Mouse (Mus musculus) limb, embryonic 10.5 days (tissue): Measurements from ENCODE around the gene Arl5a. TPM values are rescaled to one million over a fixed set of nuclear protein-coding genes. Genes with fewer than 3 reads are reported as not detected.

ENCODE experiments used
- DNase-seq: peaks from one replicate; pipeline ENCODE4 v3.0.0-alpha.2; 2017; ENCODE audit warnings: low spot score
- H3K27ac ChIP-seq: fragments of 300-500 bp; sonication (generic); 2 replicates; pipeline ENCODE4 v1.5.1; 2016; ENCODE audit warnings: mild to moderate bottlenecking
- H3K27me3 ChIP-seq: fragments of 300-500 bp; sonication (generic); 2 replicates; pipeline ENCODE4 v1.6.1; 2016; ENCODE audit warnings: low read depth, mild to moderate bottlenecking; ENCODE audit not compliant: poor library complexity, severe bottlenecking
- H3K36me3 ChIP-seq: fragments of 300-500 bp; sonication (generic); 2 replicates; pipeline ENCODE4 v1.6.1; 2016; ENCODE audit warnings: mild to moderate bottlenecking, moderate library complexity
- H3K4me1 ChIP-seq: fragments of 300-500 bp; sonication (generic); 2 replicates; pipeline ENCODE4 v1.6.1; 2016
- H3K4me3 ChIP-seq: fragments of 300-500 bp; sonication (generic); 2 replicates; pipeline ENCODE4 v1.5.1; 2016; ENCODE audit warnings: mild to moderate bottlenecking, moderate library complexity
- H3K9me3 ChIP-seq: fragments of 300-500 bp; sonication (generic); replicated peaks from 2 replicates; pipeline ENCODE4 v1.6.1; 2016; ENCODE audit warnings: mild to moderate bottlenecking
- WGBS: fragments of 180-500 bp; shearing (Covaris S2); methylation state at CpG from one replicate; pipeline ENCODE4 v1.1.7; 2016; 5-methylcytosine and 5-hydroxymethylcytosine counted together
- polyA plus RNA-seq: library from polyadenylated mRNA; unstranded; fragments of >200 nt; fragmentation: Nextera tagmentation; extraction: Ambion mirVana; gene quantifications from 2 replicates; pipeline ENCODE4 v1.2.1, GENCODE M21; 2016

Arl5a gene
- 48.4 and 60.2 TPM in 2 replicates for polyA plus RNA-seq

DNA sequence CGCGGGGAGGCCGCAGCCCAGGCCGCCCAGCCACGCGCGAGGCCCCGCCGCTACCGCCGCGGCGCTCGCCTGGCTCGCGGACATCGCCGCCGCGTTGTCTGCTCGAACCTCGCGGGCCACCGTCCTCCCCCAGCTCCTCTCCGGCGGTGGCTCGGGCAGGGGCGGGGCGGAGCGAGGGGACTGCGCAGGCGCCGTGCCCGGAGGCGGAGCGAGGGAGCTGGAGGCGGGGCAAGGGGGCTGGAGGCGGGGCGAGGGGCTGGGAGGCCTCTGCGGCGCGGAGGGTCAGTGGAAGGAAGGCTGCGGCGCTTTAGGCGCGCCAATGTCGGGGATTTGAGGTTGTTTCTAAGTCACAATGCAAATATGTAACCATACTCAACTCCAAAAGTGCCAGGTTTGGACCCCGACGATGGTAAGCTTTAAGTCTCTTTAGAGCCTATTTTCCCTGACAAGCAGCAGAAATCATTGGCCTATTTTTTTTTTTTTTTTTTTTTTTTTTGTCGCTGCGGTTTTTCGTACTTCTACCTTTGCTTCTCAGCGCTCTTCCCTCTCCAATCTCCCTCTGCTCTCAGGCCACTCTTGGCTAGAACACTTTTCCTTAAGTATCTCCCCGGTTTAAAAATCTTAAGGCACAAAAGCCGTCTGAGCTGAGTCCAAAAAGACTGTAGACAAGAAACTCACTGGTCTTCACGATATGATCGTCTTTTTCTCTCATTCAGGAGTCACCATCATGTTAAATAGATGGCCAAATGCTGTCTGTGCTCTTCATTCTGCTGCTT is at the start of gene Arl5a:
TSS of gene Arl5a (minus strand) at position 155 of the 776 bp plus-strand sequence.
- peak; percentile 99 for DNase-seq
- H3K27me3 ChIP-seq = no peaks in the 10 kb centered on the region
- H3K27ac ChIP-seq = peak within 1 kb of the TSS; percentile 99
- under 1% methylated on average over 57 of the region's 57 CpGs for WGBS
- H3K9me3 ChIP-seq = no peaks in the 10 kb centered on the region
- H3K4me1 ChIP-seq = peaks cover 34% of the 10 kb centered on the region
- no peaks in the 10 kb centered on the region for H3K36me3 ChIP-seq
- H3K4me3 ChIP-seq = peak within 1 kb of the TSS; percentile 97

DNA sequence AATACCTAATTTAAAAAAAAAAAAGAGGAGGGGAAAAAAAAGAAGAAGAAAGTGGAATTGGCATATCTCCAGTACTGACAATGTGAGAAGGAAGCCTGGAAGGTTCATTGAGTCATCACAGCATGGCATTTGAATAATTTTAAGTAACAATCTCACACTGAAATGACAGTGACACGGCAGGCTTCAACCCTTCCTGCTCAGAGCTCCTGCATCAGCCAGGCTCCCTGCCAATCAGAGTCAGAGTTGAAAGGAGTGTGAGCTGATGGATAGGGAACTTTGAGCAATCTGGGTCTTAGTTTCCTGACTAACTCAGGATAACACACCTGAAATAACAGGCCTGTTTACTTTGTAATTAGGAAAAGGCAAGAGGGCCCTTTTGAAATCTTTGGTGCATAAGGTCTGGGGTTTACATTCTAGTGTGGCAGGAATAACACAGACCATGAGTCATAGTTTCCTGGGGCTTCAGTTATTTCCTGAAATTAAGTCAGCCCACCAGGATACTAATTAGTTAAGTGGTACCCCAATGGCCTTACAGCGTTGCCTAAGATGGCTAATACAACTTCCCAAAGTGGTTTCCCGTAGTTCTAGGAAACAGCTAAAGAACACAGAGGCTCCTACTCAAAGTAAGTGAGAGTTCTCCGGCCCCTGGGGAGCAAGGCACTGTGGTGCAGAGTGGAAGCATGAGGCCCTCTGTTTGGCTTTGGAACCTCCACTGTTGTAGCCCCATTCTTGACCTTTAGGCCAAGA is 47.0 kb upstream of the Arl5a start:
- Histone ChIP-seq H3K27ac (no peak overlapping the region), H3K27me3 (no peaks in the 10 kb centered on the region), H3K4me3 (no peak overlapping the region), H3K4me1 (peaks cover 11% of the 10 kb centered on the region), H3K9me3 (no peaks in the 10 kb centered on the region), H3K36me3 (no peaks in the 10 kb centered on the region)
- no peak for DNase-seq
- WGBS = 29% methylated on average over 4 of the region's 4 CpGs

- 90% methylated on average over 4 of the region's 4 CpGs for WGBS
- H3K4me1 ChIP-seq = peaks cover 11% of the 10 kb centered on the region
- no peak overlapping the region for H3K4me3 ChIP-seq
- H3K36me3 ChIP-seq = no peaks in the 10 kb centered on the region
- no peaks in the 10 kb centered on the region for H3K27me3 ChIP-seq
- H3K27ac ChIP-seq = no peak overlapping the region
- no peaks in the 10 kb centered on the region for H3K9me3 ChIP-seq
- DNase-seq = no peak
Measured at GRCm38 (mm10) chr2:52470044-52470560, 45.4 kb upstream of the Arl5a start.

DNA sequence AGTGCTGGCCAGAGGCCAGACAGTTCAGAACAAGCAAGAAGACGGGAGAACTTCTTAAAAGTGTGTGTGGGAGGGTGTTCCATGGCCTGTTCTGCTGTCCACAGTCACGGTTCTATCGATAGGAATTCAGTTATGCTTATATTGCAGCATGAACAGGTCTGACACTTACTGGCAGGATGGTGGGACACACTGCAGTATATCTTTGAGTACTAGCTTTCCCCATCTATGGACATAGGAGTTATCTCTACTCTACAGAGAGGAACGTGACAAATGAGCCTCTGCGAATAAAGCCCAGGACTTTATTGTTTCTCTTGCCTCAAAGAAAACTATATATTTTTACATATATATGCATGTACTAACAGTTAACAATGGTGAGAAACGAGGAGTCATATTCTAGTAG is 42.9 kb upstream of the Arl5a start:
- Histone ChIP-seq H3K27ac (no peak overlapping the region), H3K27me3 (no peaks in the 10 kb centered on the region), H3K36me3 (no peaks in the 10 kb centered on the region), H3K9me3 (no peaks in the 10 kb centered on the region), H3K4me3 (no peak overlapping the region), H3K4me1 (peaks cover 17% of the 10 kb centered on the region)
- no peak for DNase-seq
- WGBS = 91% methylated on average over 6 of the region's 6 CpGs

GRCm38 (mm10) chr2:52461206-52461967 is 36.7 kb upstream of the Arl5a start:
- Histone ChIP-seq H3K4me1 (peaks cover 8% of the 10 kb centered on the region), H3K4me3 (no peak overlapping the region), H3K36me3 (no peaks in the 10 kb centered on the region), H3K27me3 (no peaks in the 10 kb centered on the region), H3K9me3 (no peaks in the 10 kb centered on the region), H3K27ac (no peak overlapping the region)
- no peak for DNase-seq
- 94% methylated on average over 12 of the region's 12 CpGs for WGBS

DNA sequence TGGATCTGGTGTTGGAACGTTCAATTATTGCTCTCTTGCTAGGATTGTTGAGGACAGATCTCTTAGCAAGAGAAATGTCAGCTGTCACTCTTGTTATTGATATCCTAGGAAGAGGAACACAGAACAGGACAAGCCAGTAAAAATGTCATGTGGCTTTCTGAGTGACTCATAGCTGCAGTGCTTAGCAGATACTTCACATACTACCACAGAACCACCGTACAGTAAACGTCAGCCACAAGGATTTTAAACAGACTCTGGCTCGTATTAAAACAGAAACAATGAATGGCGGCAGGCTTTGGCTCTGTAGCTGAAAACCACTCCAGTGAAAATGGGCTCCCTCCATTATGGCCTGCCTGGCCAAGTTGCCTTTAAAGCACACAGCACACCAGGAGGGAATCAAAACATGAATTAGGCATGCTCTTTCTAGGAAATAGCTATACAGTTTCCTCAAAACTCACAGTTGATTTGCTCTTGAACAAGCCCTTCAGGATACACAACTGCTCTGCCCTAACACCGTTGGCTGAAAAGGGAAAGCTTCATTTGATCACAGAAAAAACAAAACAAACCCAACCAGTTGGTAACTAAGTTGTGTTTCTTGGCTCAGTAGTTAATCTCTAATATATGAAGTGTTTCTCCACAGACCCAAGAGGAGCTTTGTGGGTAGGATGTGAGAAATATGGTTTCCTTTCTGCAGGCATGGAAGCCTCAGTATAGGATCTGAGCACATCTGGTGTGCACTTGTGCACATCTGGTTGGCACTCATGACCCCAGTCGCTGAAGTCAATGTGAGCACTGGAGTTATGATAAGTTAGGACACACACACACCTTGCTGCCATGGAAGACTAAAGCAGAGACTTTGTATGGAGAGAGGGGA is 31.1 kb upstream of the Arl5a start:
- no peak overlapping the region for H3K27ac ChIP-seq
- no peaks in the 10 kb centered on the region for H3K27me3 ChIP-seq
- no peaks in the 10 kb centered on the region for H3K36me3 ChIP-seq
- H3K9me3 ChIP-seq = no peaks in the 10 kb centered on the region
- 0 out of 2 replicates have a peak, but pooled peaks cover 6% of the 10 kb centered on the region for H3K4me1 ChIP-seq
- 83% methylated on average over 7 of the region's 7 CpGs for WGBS
- DNase-seq = no peak
- H3K4me3 ChIP-seq = no peak overlapping the region

DNA sequence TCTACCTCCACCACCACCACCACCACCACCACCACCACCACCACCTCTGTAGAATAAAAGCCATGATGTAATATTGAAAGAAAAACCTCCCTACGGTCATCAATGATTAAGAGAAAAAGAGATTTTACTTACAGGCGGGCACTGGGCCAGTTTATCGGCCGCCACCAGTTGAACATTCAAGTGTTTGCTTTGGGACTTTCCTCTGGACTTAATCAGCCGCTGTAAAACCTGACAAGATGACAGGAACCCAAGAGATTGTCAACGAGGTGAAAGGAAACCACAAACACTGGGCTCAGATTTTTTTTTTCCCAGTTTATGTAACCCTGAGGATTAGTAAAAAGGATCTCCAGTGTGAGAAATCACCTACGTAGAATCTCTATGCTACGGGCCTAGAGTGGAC is 25.1 kb upstream of the Arl5a start:
- H3K27ac ChIP-seq = no peak overlapping the region
- 88% methylated on average over 8 of the region's 8 CpGs for WGBS
- H3K4me1 ChIP-seq = no peaks in the 10 kb centered on the region
- no peak overlapping the region for H3K4me3 ChIP-seq
- H3K9me3 ChIP-seq = no peaks in the 10 kb centered on the region
- no peaks in the 10 kb centered on the region for H3K36me3 ChIP-seq
- H3K27me3 ChIP-seq = no peaks in the 10 kb centered on the region
- DNase-seq = no peak

- Histone ChIP-seq H3K4me3 (no peak overlapping the region), H3K4me1 (no peaks in the 10 kb centered on the region), H3K9me3 (no peaks in the 10 kb centered on the region), H3K27ac (no peak overlapping the region), H3K36me3 (no peaks in the 10 kb centered on the region), H3K27me3 (no peaks in the 10 kb centered on the region)
- DNase-seq = no peak
- WGBS = 85% methylated on average over 1 of the region's 1 CpGs
Measured at GRCm38 (mm10) chr2:52448916-52449315, 24.2 kb upstream of the Arl5a start.

- Histone ChIP-seq H3K9me3 (no peaks in the 10 kb centered on the region), H3K27ac (no peak overlapping the region), H3K4me1 (no peaks in the 10 kb centered on the region), H3K4me3 (no peak overlapping the region), H3K36me3 (no peaks in the 10 kb centered on the region), H3K27me3 (no peaks in the 10 kb centered on the region)
- WGBS = 75% methylated on average over 5 of the region's 5 CpGs
- DNase-seq = no peak
Measured at GRCm38 (mm10) chr2:52446648-52447047, 21.9 kb upstream of the Arl5a start.

GRCm38 (mm10) chr2:52442125-52442524 is 17.4 kb upstream of the Arl5a start:
- DNase-seq = no peak
- no peaks in the 10 kb centered on the region for H3K36me3 ChIP-seq
- H3K27ac ChIP-seq = no peak overlapping the region
- no peaks in the 10 kb centered on the region for H3K9me3 ChIP-seq
- 46% methylated on average over 5 of the region's 5 CpGs for WGBS
- no peaks in the 10 kb centered on the region for H3K27me3 ChIP-seq
- no peaks in the 10 kb centered on the region for H3K4me1 ChIP-seq
- H3K4me3 ChIP-seq = no peak overlapping the region

GRCm38 (mm10) chr2:52440420-52441015 is 15.8 kb upstream of the Arl5a start:
- H3K27ac ChIP-seq = no peak overlapping the region
- H3K4me1 ChIP-seq = no peaks in the 10 kb centered on the region
- no peaks in the 10 kb centered on the region for H3K27me3 ChIP-seq
- no peak overlapping the region for H3K4me3 ChIP-seq
- no peak for DNase-seq
- no peaks in the 10 kb centered on the region for H3K9me3 ChIP-seq
- WGBS = 93% methylated on average over 4 of the region's 4 CpGs
- no peaks in the 10 kb centered on the region for H3K36me3 ChIP-seq

DNA sequence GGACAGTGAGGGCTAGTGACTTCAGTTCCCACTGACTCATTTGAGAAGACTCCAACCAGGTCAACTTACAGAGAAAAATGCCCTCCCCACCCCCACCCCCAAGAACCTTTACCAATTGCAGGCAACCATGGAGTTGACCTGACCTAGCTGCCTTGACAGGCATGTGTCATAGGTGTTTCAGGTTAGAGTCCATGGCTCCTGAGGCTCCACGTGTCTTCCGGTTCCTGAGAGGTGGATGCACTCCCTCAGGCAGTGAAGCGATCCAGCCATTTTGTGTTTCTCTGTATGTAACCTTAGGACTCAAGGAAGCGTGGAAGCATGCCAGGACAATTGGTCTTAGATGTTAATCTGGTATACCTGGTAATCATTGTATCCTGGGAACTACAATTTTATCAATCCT is 13.7 kb upstream of the Arl5a start:
- no peak for DNase-seq
- WGBS = 95% methylated on average over 4 of the region's 4 CpGs
- no peaks in the 10 kb centered on the region for H3K9me3 ChIP-seq
- H3K36me3 ChIP-seq = no peaks in the 10 kb centered on the region
- no peaks in the 10 kb centered on the region for H3K27me3 ChIP-seq
- H3K4me3 ChIP-seq = no peak overlapping the region
- no peaks in the 10 kb centered on the region for H3K4me1 ChIP-seq
- H3K27ac ChIP-seq = no peak overlapping the region
